Mouse (Mus musculus): ENCODE results near the gene Adam8. TPM values are rescaled to one million over a fixed set of nuclear protein-coding genes. Genes with fewer than 3 reads are reported as not detected.

Adam8 gene
- polyA plus RNA-seq, 1 experiment, result 3.7 TPM

DNA sequence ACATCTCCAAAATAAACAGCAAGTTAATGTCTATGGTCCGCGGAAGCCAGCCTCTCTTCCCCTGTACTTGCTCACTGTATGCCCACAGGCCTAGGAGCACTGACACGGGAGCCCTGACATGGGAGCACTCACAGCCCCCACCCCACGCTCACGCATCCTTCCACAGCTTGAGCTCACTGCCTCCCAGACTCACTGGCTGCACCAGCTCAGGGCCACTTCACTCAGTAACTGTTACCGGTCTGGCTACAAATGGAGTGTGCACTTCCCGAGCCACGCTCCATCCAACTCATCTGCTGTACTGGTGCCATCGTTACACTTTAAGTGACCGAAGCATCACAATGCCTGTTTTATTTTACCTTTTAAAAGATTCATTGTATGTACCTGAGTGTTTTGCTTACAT is 40.0 kb upstream of the Adam8 start:
- no peak for TF ChIP-seq CTCF (IDR thresholded peaks at IDR 0.05; ENCODE audit: control insufficient read depth, insufficient read depth, insufficient read length)
- TF ChIP-seq USF1 (IDR thresholded peaks at IDR 0.05; ENCODE audit: low read depth), result no peak
- TF ChIP-seq CEBPB (IDR thresholded peaks at IDR 0.05; ENCODE audit: low read depth), result no peak
- no peak for TF ChIP-seq MYOG (IDR thresholded peaks at IDR 0.05; ENCODE audit: control insufficient read depth, extremely low read depth, insufficient read length)
- TF ChIP-seq FOSL1 (IDR thresholded peaks at IDR 0.05; ENCODE audit: insufficient read depth, low read length, poor library complexity, severe bottlenecking), result no peak
- TF ChIP-seq MAX (IDR thresholded peaks at IDR 0.05), result no peak
- no peak for TF ChIP-seq MYOD1 (IDR thresholded peaks at IDR 0.05; ENCODE audit: control insufficient read depth, insufficient read length, low read depth)
- no peak overlapping the region for H3K4me3 ChIP-seq (ENCODE audit: insufficient read depth, poor library complexity, severe bottlenecking)
- peaks cover 46% of the 10 kb centered on the region for H3K36me3 ChIP-seq (ENCODE audit: control insufficient read depth, insufficient read depth)
- no peak overlapping the region for H3ac ChIP-seq (ENCODE audit: control insufficient read depth, insufficient read length, low read depth)
- no peaks in the 10 kb centered on the region for H3K27me3 ChIP-seq (ENCODE audit: control insufficient read depth, insufficient read depth, insufficient read length)
- H3K79me3 ChIP-seq (ENCODE audit: low read depth), result peaks cover 20% of the 10 kb centered on the region
- peaks cover 36% of the 10 kb centered on the region for H3K79me2 ChIP-seq (ENCODE audit: control insufficient read depth, insufficient read depth)

DNA sequence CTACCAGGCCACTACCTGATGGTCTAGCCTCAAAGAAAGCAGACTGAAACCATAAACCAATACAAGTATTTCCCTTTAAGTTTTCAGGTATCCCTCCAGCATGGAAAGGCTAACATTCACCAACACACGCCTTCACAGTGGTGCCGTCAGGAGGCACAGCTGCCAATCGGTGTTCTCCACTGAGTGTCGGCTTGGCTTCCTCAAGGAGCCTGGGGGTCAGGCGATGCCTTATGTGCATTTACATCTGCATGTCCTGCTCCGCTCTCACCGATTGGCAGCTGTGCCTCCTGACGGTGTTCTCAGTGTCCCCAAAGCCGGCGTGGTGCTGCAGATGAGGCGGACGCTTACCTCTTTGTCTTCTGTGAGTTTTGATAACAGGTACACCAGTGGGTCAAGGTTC is 39.4 kb upstream of the Adam8 start:
- Histone ChIP-seq H3K4me3 (ENCODE audit: insufficient read depth, poor library complexity, severe bottlenecking) (no peak overlapping the region), H3ac (ENCODE audit: control insufficient read depth, insufficient read length, low read depth) (no peak overlapping the region), H3K27me3 (ENCODE audit: control insufficient read depth, insufficient read depth, insufficient read length) (no peaks in the 10 kb centered on the region), H3K36me3 (ENCODE audit: control insufficient read depth, insufficient read depth) (peaks cover 43% of the 10 kb centered on the region), H3K79me2 (ENCODE audit: control insufficient read depth, insufficient read depth) (peaks cover 30% of the 10 kb centered on the region), H3K79me3 (ENCODE audit: low read depth) (peaks cover 18% of the 10 kb centered on the region)
- TF ChIP-seq MYOD1 (IDR thresholded peaks at IDR 0.05; ENCODE audit: control insufficient read depth, insufficient read length, low read depth) (no peak), FOSL1 (IDR thresholded peaks at IDR 0.05; ENCODE audit: insufficient read depth, low read length, poor library complexity, severe bottlenecking) (no peak), CTCF (IDR thresholded peaks at IDR 0.05; ENCODE audit: control insufficient read depth, insufficient read depth, insufficient read length) (no peak), USF1 (IDR thresholded peaks at IDR 0.05; ENCODE audit: low read depth) (no peak), MAX (IDR thresholded peaks at IDR 0.05) (no peak), MYOG (IDR thresholded peaks at IDR 0.05; ENCODE audit: control insufficient read depth, extremely low read depth, insufficient read length) (no peak), CEBPB (IDR thresholded peaks at IDR 0.05; ENCODE audit: low read depth) (no peak)

DNA sequence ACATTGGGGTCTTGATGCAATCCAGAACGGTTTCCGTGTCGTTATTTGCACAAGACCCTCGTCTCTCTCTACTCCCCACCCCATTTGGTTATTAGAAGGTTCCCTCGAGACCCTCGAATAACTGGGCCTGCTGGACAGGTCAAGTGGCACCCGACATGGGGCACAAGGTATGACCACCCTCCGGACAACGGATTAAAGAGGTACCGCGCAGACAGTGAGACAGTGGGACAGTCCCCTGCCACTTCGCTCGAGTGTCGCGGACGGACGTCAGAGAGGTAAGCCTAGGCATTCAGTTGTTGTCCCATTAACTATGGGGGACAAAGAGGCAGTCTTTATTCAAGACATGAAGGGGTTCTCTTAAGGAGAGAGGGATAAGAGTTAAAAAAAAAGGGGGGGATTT is 19.0 kb upstream of the Adam8 start:
- TF ChIP-seq MYOD1 (IDR thresholded peaks at IDR 0.05; ENCODE audit: control insufficient read depth, insufficient read length, low read depth) (no peak), FOSL1 (IDR thresholded peaks at IDR 0.05; ENCODE audit: insufficient read depth, low read length, poor library complexity, severe bottlenecking) (no peak), USF1 (IDR thresholded peaks at IDR 0.05; ENCODE audit: low read depth) (no peak), CEBPB (IDR thresholded peaks at IDR 0.05; ENCODE audit: low read depth) (no peak), CTCF (IDR thresholded peaks at IDR 0.05; ENCODE audit: control insufficient read depth, insufficient read depth, insufficient read length) (no peak), MAX (IDR thresholded peaks at IDR 0.05) (no peak), MYOG (IDR thresholded peaks at IDR 0.05; ENCODE audit: control insufficient read depth, extremely low read depth, insufficient read length) (no peak)
- H3K36me3 ChIP-seq (ENCODE audit: control insufficient read depth, insufficient read depth), result peaks cover 4% of the 10 kb centered on the region
- H3K79me2 ChIP-seq (ENCODE audit: control insufficient read depth, insufficient read depth), result no peaks in the 10 kb centered on the region
- no peak overlapping the region for H3K4me3 ChIP-seq (ENCODE audit: insufficient read depth, poor library complexity, severe bottlenecking)
- H3K27me3 ChIP-seq (ENCODE audit: control insufficient read depth, insufficient read depth, insufficient read length), result no peaks in the 10 kb centered on the region
- H3ac ChIP-seq (ENCODE audit: control insufficient read depth, insufficient read length, low read depth), result no peak overlapping the region
- no peaks in the 10 kb centered on the region for H3K79me3 ChIP-seq (ENCODE audit: low read depth)

DNA sequence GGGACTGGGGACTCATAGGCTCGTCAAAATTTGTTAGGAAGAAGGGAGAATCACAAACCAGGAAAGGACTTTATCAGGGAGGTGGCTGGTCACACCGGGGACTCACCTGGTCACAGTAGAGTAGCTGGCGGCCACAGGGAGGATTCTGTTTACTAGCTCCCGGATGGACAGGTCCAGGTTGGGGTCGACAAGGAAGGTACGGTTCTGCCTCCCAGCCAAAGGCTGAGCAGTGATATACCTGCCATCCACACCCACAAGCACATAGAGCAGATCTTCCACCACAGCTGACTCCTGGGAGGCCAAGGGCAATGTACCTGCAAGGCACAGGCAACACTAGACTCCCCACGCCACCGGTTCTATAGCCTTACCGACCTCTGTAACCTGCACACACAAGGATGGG is 15.4 kb upstream of the Adam8 start:
- Histone ChIP-seq H3K36me3 (ENCODE audit: control insufficient read depth, insufficient read depth) (peaks cover 17% of the 10 kb centered on the region), H3K79me2 (ENCODE audit: control insufficient read depth, insufficient read depth) (no peaks in the 10 kb centered on the region), H3K4me3 (ENCODE audit: insufficient read depth, poor library complexity, severe bottlenecking) (no peak overlapping the region), H3K27me3 (ENCODE audit: control insufficient read depth, insufficient read depth, insufficient read length) (no peaks in the 10 kb centered on the region), H3K79me3 (ENCODE audit: low read depth) (no peaks in the 10 kb centered on the region), H3ac (ENCODE audit: control insufficient read depth, insufficient read length, low read depth) (no peak overlapping the region)
- TF ChIP-seq MYOD1 (IDR thresholded peaks at IDR 0.05; ENCODE audit: control insufficient read depth, insufficient read length, low read depth), result no peak
- no peak for TF ChIP-seq FOSL1 (IDR thresholded peaks at IDR 0.05; ENCODE audit: insufficient read depth, low read length, poor library complexity, severe bottlenecking)
- TF ChIP-seq CTCF (IDR thresholded peaks at IDR 0.05; ENCODE audit: control insufficient read depth, insufficient read depth, insufficient read length), result no peak
- TF ChIP-seq MYOG (IDR thresholded peaks at IDR 0.05; ENCODE audit: control insufficient read depth, extremely low read depth, insufficient read length), result no peak
- TF ChIP-seq CEBPB (IDR thresholded peaks at IDR 0.05; ENCODE audit: low read depth), result no peak
- TF ChIP-seq MAX (IDR thresholded peaks at IDR 0.05), result no peak
- no peak for TF ChIP-seq USF1 (IDR thresholded peaks at IDR 0.05; ENCODE audit: low read depth)

DNA sequence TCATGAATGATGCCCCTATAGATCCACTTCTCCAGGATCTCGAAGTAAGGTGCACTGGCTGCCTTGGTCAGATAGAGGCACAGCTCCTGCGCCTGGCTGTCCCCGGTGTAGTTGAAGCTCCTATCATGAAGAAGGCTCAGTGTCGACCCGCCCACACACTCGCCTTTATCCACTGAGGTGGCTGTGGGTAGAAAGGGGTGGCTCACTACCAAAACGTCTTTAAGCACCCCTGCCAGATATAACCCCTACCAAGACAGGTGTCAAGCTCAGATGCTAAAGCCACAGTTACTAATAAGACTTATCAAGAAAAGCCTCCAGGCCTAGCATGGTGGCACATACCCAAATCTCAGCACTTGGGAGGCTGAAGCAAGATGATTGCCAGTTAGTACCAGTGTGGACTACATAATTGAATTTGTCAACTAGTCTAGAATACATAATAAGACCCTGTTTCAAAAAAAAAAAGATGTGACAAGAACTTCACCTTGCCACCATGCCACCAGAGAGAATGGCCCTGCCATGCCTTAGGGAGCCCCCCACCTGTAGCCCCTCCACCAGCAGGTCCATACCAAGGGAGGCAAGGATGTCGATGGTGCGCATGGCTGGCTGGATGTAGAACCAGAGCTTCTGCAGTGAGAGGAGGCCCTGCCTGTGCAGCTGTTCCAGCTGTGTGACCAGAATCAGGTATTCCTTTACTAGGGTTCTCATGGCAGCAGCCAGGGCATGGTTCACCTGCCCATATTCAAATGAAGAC is 14.7 kb upstream of the Adam8 start:
- Histone ChIP-seq H3K36me3 (ENCODE audit: control insufficient read depth, insufficient read depth) (peaks cover 22% of the 10 kb centered on the region), H3K79me2 (ENCODE audit: control insufficient read depth, insufficient read depth) (no peaks in the 10 kb centered on the region), H3K79me3 (ENCODE audit: low read depth) (no peaks in the 10 kb centered on the region), H3K27me3 (ENCODE audit: control insufficient read depth, insufficient read depth, insufficient read length) (no peaks in the 10 kb centered on the region), H3ac (ENCODE audit: control insufficient read depth, insufficient read length, low read depth) (no peak overlapping the region), H3K4me3 (ENCODE audit: insufficient read depth, poor library complexity, severe bottlenecking) (no peak overlapping the region)
- no peak for TF ChIP-seq CEBPB (IDR thresholded peaks at IDR 0.05; ENCODE audit: low read depth)
- no peak for TF ChIP-seq MYOG (IDR thresholded peaks at IDR 0.05; ENCODE audit: control insufficient read depth, extremely low read depth, insufficient read length)
- TF ChIP-seq CTCF (IDR thresholded peaks at IDR 0.05; ENCODE audit: control insufficient read depth, insufficient read depth, insufficient read length), result no peak
- no peak for TF ChIP-seq MYOD1 (IDR thresholded peaks at IDR 0.05; ENCODE audit: control insufficient read depth, insufficient read length, low read depth)
- TF ChIP-seq MAX (IDR thresholded peaks at IDR 0.05), result no peak
- no peak for TF ChIP-seq USF1 (IDR thresholded peaks at IDR 0.05; ENCODE audit: low read depth)
- no peak for TF ChIP-seq FOSL1 (IDR thresholded peaks at IDR 0.05; ENCODE audit: insufficient read depth, low read length, poor library complexity, severe bottlenecking)
